Mouse (Mus musculus): ENCODE measurements around the gene Scd3. TPM values are rescaled to one million over a fixed set of nuclear protein-coding genes. Genes with fewer than 3 reads are reported as not detected.

Gene Scd3
- polyA plus RNA-seq, 1 experiment from 2014 or later, result 0.28 TPM

DNA sequence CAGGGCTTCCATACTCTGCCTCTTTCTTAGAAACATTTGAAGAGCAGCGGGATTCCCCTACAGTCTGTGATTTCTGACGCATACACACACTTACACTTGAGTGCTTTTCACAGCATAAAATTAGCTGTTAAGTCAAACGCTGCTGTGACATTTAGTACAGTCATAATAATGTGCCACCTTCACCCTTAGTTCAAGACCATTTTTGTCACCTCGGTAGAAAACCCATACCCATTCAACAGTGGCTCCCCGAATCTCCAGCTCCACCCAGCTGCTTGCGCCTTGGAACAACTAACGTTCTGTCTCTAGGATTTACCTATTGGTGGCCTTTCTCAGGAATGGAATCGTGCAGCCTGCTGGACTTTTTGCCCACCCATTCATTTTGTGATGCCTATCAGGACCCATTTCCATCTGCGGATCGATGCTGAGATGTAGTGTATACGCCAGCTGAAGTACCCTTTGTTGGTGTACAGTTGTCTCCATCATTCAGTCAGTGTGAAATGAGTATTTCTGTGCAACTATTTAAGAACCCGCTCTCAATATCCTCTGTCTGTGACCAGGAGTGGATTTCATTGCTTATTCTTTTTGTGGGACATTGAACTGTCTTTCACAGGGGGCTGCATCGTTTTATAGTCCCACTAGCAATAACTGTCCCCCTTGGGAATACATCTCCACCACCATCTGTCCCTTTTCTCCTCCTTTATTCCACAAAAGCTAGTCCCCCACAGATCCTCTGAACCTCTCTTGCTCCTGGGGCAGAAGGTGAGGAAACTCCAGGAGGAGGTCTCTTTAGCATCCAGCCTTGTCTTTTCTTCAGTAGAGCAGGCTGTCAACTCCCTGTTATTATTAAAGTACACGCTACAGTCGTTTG lies 80.3 kb downstream of the Scd3 start:
- ATAC-seq (replicated peaks; ENCODE audit: low FRiP score, low read depth), result no peak
- peak overlapping the region; percentile 95 for H3K27ac ChIP-seq
- 31% methylated on average over 15 of the region's 15 CpGs for WGBS
- no peak for TF ChIP-seq CTCF (IDR thresholded peaks at IDR 0.05; ENCODE audit: low read depth)
- peak overlapping the region; percentile 23 for H3K4me3 ChIP-seq (replicated peaks; ENCODE audit: low read depth, low read length)
- peak overlapping the region; percentile 83 for H3K4me2 ChIP-seq (ENCODE audit: low read length)
- H3K9ac ChIP-seq (ENCODE audit: low read depth, low read length), result peak overlapping the region; percentile 0; the same call in 1 of the 2 replicates
- H3K9me3 ChIP-seq (replicated peaks; ENCODE audit: low read length), result no peaks in the 10 kb centered on the region
- no peaks in the 10 kb centered on the region for H3K36me3 ChIP-seq (ENCODE audit: insufficient read depth, low read length)
- peaks cover 29% of the 10 kb centered on the region for H3K4me1 ChIP-seq (replicated peaks; ENCODE audit: insufficient read depth, low read length)
- DNase-seq (ENCODE audit: low spot score), result no peak
- no peaks in the 10 kb centered on the region for H3K27me3 ChIP-seq (ENCODE audit: insufficient read depth, low read length)

- DNase-seq (ENCODE audit: low spot score) (peak; percentile 98), ATAC-seq (replicated peaks; ENCODE audit: low FRiP score, low read depth) (peak; percentile 99)
- peak overlapping the region; percentile 55 for H3K9ac ChIP-seq (ENCODE audit: low read depth, low read length)
- H3K27ac ChIP-seq, result peak overlapping the region; percentile 95
- H3K4me1 ChIP-seq (replicated peaks; ENCODE audit: insufficient read depth, low read length), result peaks cover 29% of the 10 kb centered on the region
- no peaks in the 10 kb centered on the region for H3K27me3 ChIP-seq (ENCODE audit: insufficient read depth, low read length)
- H3K9me3 ChIP-seq (replicated peaks; ENCODE audit: low read length), result no peaks in the 10 kb centered on the region
- H3K4me2 ChIP-seq (ENCODE audit: low read length), result peak overlapping the region; percentile 83
- TF ChIP-seq CTCF (IDR thresholded peaks at IDR 0.05; ENCODE audit: low read depth), result no peak
- WGBS, result under 1% methylated on average over 37 of the region's 38 CpGs
- no peaks in the 10 kb centered on the region for H3K36me3 ChIP-seq (ENCODE audit: insufficient read depth, low read length)
- H3K4me3 ChIP-seq (replicated peaks; ENCODE audit: low read depth, low read length), result peak overlapping the region; percentile 41
Measured at GRCm38 (mm10) chr19:44284025-44284695, 81.1 kb downstream of the Scd3 start.

- H3K4me1 ChIP-seq (replicated peaks; ENCODE audit: insufficient read depth, low read length), result peaks cover 29% of the 10 kb centered on the region
- 3% methylated on average over 11 of the region's 11 CpGs for WGBS
- peak; percentile 66 for ATAC-seq (replicated peaks; ENCODE audit: low FRiP score, low read depth)
Measured at GRCm38 (mm10) chr19:44284723-44285122, 81.7 kb downstream of the Scd3 start.

GRCm38 (mm10) chr19:44285554-44285953 lies 82.5 kb downstream of the Scd3 start:
- DNase-seq (ENCODE audit: low spot score), result no peak
- H3K9ac ChIP-seq (ENCODE audit: low read depth, low read length), result no peak overlapping the region
- ATAC-seq (replicated peaks; ENCODE audit: low FRiP score, low read depth), result no peak
- H3K36me3 ChIP-seq (ENCODE audit: insufficient read depth, low read length), result no peaks in the 10 kb centered on the region
- H3K4me2 ChIP-seq (ENCODE audit: low read length), result no peak overlapping the region
- H3K27ac ChIP-seq, result peak overlapping the region; percentile 95; the same call in 1 of the 2 replicates
- peaks cover 33% of the 10 kb centered on the region for H3K4me1 ChIP-seq (replicated peaks; ENCODE audit: insufficient read depth, low read length)
- no peaks in the 10 kb centered on the region for H3K27me3 ChIP-seq (ENCODE audit: insufficient read depth, low read length)
- no peak overlapping the region for H3K4me3 ChIP-seq (replicated peaks; ENCODE audit: low read depth, low read length)
- 91% methylated on average over 8 of the region's 8 CpGs for WGBS
- H3K9me3 ChIP-seq (replicated peaks; ENCODE audit: low read length), result no peaks in the 10 kb centered on the region
- no peak for TF ChIP-seq CTCF (IDR thresholded peaks at IDR 0.05; ENCODE audit: low read depth)

More at GRCm38 (mm10) chr19:44284723-44285122, 81.7 kb downstream of the Scd3 start:
- Histone ChIP-seq H3K27ac (peak overlapping the region; percentile 95), H3K9me3 (replicated peaks; ENCODE audit: low read length) (no peaks in the 10 kb centered on the region), H3K4me3 (replicated peaks; ENCODE audit: low read depth, low read length) (peak overlapping the region; percentile 41), H3K4me2 (ENCODE audit: low read length) (peak overlapping the region; percentile 83), H3K27me3 (ENCODE audit: insufficient read depth, low read length) (no peaks in the 10 kb centered on the region), H3K9ac (ENCODE audit: low read depth, low read length) (peak overlapping the region; percentile 55), H3K36me3 (ENCODE audit: insufficient read depth, low read length) (no peaks in the 10 kb centered on the region)
- DNase-seq (ENCODE audit: low spot score), result peak; percentile 68
- no peak for TF ChIP-seq CTCF (IDR thresholded peaks at IDR 0.05; ENCODE audit: low read depth)

- DNase-seq (ENCODE audit: low spot score), result no peak
- WGBS, result 52% methylated on average over 2 of the region's 2 CpGs
- Histone ChIP-seq H3K4me1 (replicated peaks; ENCODE audit: insufficient read depth, low read length) (peaks cover 29% of the 10 kb centered on the region), H3K9me3 (replicated peaks; ENCODE audit: low read length) (no peaks in the 10 kb centered on the region), H3K27me3 (ENCODE audit: insufficient read depth, low read length) (no peaks in the 10 kb centered on the region), H3K27ac (0 out of 2 replicates have a peak overlapping the region, but pooled peaks have one; percentile 4), H3K4me3 (replicated peaks; ENCODE audit: low read depth, low read length) (no peak overlapping the region), H3K9ac (ENCODE audit: low read depth, low read length) (no peak overlapping the region), H3K4me2 (ENCODE audit: low read length) (no peak overlapping the region), H3K36me3 (ENCODE audit: insufficient read depth, low read length) (no peaks in the 10 kb centered on the region)
- no peak for ATAC-seq (replicated peaks; ENCODE audit: low FRiP score, low read depth)
- no peak for TF ChIP-seq CTCF (IDR thresholded peaks at IDR 0.05; ENCODE audit: low read depth)
Measured at GRCm38 (mm10) chr19:44286109-44286508, 83.0 kb downstream of the Scd3 start.

GRCm38 (mm10) chr19:44287415-44288110 lies 84.5 kb downstream of the Scd3 start:
- Histone ChIP-seq H3K4me2 (ENCODE audit: low read length) (no peak overlapping the region), H3K27me3 (ENCODE audit: insufficient read depth, low read length) (no peaks in the 10 kb centered on the region), H3K9me3 (replicated peaks; ENCODE audit: low read length) (no peaks in the 10 kb centered on the region), H3K27ac (no peak overlapping the region), H3K4me3 (replicated peaks; ENCODE audit: low read depth, low read length) (no peak overlapping the region), H3K4me1 (replicated peaks; ENCODE audit: insufficient read depth, low read length) (peaks cover 26% of the 10 kb centered on the region), H3K9ac (ENCODE audit: low read depth, low read length) (no peak overlapping the region), H3K36me3 (ENCODE audit: insufficient read depth, low read length) (no peaks in the 10 kb centered on the region)
- ATAC-seq (replicated peaks; ENCODE audit: low FRiP score, low read depth) (no peak), DNase-seq (ENCODE audit: low spot score) (peak; percentile 20)
- TF ChIP-seq CTCF (IDR thresholded peaks at IDR 0.05; ENCODE audit: low read depth), result no peak
- WGBS, result 68% methylated on average over 11 of the region's 11 CpGs
